Mouse (Mus musculus): Measurements from ENCODE around the gene Cmtm2b. TPM values are rescaled to one million over a fixed set of nuclear protein-coding genes. Genes with fewer than 3 reads are reported as not detected.
A peak's percentile ranks its signal among the peaks of the same experiment; 100 is the strongest.

The Cmtm2b gene
- polyA plus RNA-seq, 1 experiment: not detected

DNA sequence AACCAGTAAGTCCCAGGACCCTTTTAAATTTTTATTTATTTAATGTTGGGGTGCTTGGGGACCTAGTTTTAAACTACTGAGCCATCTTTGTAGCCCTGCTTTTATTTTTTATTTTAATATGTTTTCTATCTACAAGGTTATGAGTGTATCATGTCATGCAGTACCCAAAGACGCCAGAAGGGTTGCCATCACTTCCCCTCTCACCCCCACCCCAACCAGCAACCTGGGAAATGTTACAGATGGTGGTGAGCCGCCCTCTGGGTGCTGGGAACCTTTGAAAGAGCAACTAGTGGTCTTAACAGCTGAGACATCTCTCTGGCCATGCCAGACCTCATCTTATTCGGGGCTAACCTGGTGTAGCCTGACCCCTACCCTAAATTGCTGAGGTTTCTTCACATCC lies 15.9 kb downstream of the Cmtm2b start:
- no peak for TF ChIP-seq MYOG (IDR thresholded peaks at IDR 0.05; ENCODE audit: control insufficient read depth, extremely low read depth, insufficient read length)
- Histone ChIP-seq H3K4me3 (ENCODE audit: insufficient read depth, poor library complexity, severe bottlenecking) (no peak overlapping the region), H3ac (ENCODE audit: control insufficient read depth, insufficient read length, low read depth) (no peak overlapping the region), H3K79me3 (ENCODE audit: low read depth) (peaks cover 8% of the 10 kb centered on the region), H3K36me3 (ENCODE audit: control insufficient read depth, insufficient read depth) (peaks cover under 1% of the 10 kb centered on the region), H3K27me3 (ENCODE audit: control insufficient read depth, insufficient read depth, insufficient read length) (no peaks in the 10 kb centered on the region), H3K79me2 (ENCODE audit: control insufficient read depth, insufficient read depth) (peaks cover 19% of the 10 kb centered on the region)

DNA sequence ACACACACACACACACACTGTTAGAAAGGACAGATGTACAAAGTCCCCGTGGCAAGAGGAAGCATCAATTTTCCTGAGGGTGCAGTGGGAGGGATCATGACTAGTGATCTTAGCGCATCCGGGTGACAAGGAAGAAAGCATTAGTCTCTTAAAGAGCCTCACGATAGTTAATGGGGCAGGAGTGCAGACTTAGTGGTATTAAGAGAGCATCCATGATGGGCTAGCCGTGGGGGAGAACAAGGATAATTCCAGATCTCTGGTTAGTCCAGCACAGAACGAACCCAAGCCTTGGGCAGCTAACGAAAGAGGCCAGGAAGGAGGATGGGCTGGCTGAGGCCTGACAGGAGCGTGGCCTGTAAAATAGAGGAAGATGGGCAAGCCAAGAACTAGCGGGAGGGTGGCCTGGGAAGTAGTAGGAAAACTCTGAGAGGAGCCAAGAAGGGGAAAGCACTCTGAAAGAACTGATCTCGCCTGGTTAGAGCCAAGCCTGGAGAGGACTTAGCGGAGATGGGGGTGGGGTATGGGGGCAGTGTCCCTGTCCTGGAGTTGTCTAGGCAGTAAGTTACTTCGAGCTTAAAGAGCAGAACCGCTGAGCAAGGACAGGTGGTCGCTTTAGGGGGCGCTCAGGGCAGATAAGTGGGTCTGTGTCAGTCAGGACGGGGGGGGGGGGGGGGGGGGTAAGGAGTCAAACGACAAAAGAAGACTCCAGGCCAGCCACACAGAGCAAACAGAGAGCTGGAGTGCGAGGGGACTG lies 17.4 kb downstream of the Cmtm2b start, which contains the start of gene Cmtm3:
Gene Cmtm3 (plus strand): TSS at position 182 of the 754 bp plus-strand sequence.
- TF ChIP-seq MYOG (IDR thresholded peaks at IDR 0.05; ENCODE audit: control insufficient read depth, extremely low read depth, insufficient read length): no peak
- TF ChIP-seq CEBPB (IDR thresholded peaks at IDR 0.05; ENCODE audit: low read depth): no peak
- no peak for TF ChIP-seq MAX (IDR thresholded peaks at IDR 0.05)
- TF ChIP-seq CTCF (IDR thresholded peaks at IDR 0.05; ENCODE audit: control insufficient read depth, insufficient read depth, insufficient read length): no peak
- no peak for TF ChIP-seq MYOD1 (IDR thresholded peaks at IDR 0.05; ENCODE audit: control insufficient read depth, insufficient read length, low read depth)
- no peak for TF ChIP-seq FOSL1 (IDR thresholded peaks at IDR 0.05; ENCODE audit: insufficient read depth, low read length, poor library complexity, severe bottlenecking)
- no peak for TF ChIP-seq USF1 (IDR thresholded peaks at IDR 0.05; ENCODE audit: low read depth)
- Histone ChIP-seq H3ac (ENCODE audit: control insufficient read depth, insufficient read length, low read depth) (peak within 1 kb of the TSS; percentile 77), H3K79me3 (ENCODE audit: low read depth) (peaks cover 8% of the 10 kb centered on the region), H3K4me3 (ENCODE audit: insufficient read depth, poor library complexity, severe bottlenecking) (peak within 1 kb of the TSS; percentile 78), H3K36me3 (ENCODE audit: control insufficient read depth, insufficient read depth) (peaks cover 15% of the 10 kb centered on the region), H3K27me3 (ENCODE audit: control insufficient read depth, insufficient read depth, insufficient read length) (no peaks in the 10 kb centered on the region), H3K79me2 (ENCODE audit: control insufficient read depth, insufficient read depth) (peaks cover 19% of the 10 kb centered on the region)

DNA sequence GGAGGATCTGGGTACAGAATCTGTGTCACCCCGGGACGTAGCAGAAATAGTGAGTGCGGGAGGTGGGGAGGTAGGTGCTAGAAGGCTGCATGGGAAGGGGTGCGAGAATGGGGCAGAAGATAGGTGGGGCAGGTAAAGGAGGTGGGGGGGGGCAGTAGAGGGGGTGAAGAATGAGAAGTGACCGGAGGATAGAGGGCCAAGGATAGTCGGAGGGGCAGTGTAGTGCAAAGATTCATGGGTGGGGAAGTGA lies 17.9 kb downstream of the Cmtm2b start:
- Histone ChIP-seq H3K36me3 (ENCODE audit: control insufficient read depth, insufficient read depth) (peaks cover 20% of the 10 kb centered on the region), H3ac (ENCODE audit: control insufficient read depth, insufficient read length, low read depth) (peak overlapping the region; percentile 77), H3K79me3 (ENCODE audit: low read depth) (peaks cover 8% of the 10 kb centered on the region), H3K79me2 (ENCODE audit: control insufficient read depth, insufficient read depth) (peaks cover 19% of the 10 kb centered on the region), H3K27me3 (ENCODE audit: control insufficient read depth, insufficient read depth, insufficient read length) (no peaks in the 10 kb centered on the region), H3K4me3 (ENCODE audit: insufficient read depth, poor library complexity, severe bottlenecking) (peak overlapping the region; percentile 78)
- TF ChIP-seq FOSL1 (IDR thresholded peaks at IDR 0.05; ENCODE audit: insufficient read depth, low read length, poor library complexity, severe bottlenecking) (no peak), MYOG (IDR thresholded peaks at IDR 0.05; ENCODE audit: control insufficient read depth, extremely low read depth, insufficient read length) (no peak), MYOD1 (IDR thresholded peaks at IDR 0.05; ENCODE audit: control insufficient read depth, insufficient read length, low read depth) (no peak), MAX (IDR thresholded peaks at IDR 0.05) (no peak), USF1 (IDR thresholded peaks at IDR 0.05; ENCODE audit: low read depth) (no peak), CTCF (IDR thresholded peaks at IDR 0.05; ENCODE audit: control insufficient read depth, insufficient read depth, insufficient read length) (no peak), CEBPB (IDR thresholded peaks at IDR 0.05; ENCODE audit: low read depth) (no peak)

DNA sequence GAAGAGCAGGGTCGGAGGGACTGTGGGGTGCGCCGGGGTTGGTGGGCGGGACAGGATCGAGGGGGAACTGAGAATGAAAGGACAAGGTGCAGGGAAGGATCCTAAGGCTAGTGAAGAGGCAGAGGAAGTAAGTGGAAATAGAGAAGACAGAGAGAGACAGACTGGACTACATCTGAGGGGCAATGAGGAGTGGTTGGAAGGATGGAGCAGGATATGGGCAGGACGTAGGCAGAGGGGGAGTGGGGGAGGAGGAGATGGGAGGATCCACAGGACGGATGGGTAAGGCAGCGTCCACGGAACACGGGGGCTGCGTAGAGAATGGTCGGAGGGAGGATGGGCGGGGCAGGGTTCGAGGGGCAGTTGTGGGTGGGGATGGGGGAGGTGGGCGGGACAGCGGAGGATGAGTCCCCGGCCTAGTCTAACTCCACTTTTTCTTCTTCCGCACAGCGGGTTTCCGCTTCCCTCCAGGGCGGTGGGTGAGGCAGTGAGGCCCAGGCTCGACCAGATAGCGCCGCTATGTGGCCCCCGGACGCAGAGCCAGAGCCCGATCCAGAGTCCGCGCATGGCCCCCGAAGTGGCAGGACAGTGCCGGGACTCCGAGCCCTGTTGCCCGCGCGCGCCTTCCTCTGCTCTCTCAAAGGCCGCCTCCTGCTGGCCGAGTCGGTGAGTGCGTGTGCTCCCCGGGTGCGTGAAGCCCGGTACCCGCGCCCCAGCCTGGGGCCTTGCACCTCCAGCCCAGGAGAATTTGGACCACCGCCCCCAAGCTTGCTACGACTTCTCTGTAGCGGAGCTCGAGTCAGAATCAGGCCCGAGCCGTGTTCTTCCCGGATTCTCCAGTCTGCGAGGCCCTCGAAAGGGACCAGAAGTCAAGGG lies 18.4 kb downstream of the Cmtm2b start:
- Histone ChIP-seq H3K36me3 (ENCODE audit: control insufficient read depth, insufficient read depth) (peaks cover 26% of the 10 kb centered on the region), H3K4me3 (ENCODE audit: insufficient read depth, poor library complexity, severe bottlenecking) (peak overlapping the region; percentile 78), H3K79me2 (ENCODE audit: control insufficient read depth, insufficient read depth) (peaks cover 19% of the 10 kb centered on the region), H3K27me3 (ENCODE audit: control insufficient read depth, insufficient read depth, insufficient read length) (no peaks in the 10 kb centered on the region), H3K79me3 (ENCODE audit: low read depth) (peaks cover 8% of the 10 kb centered on the region), H3ac (ENCODE audit: control insufficient read depth, insufficient read length, low read depth) (peak overlapping the region; percentile 77)
- peak; percentile 51 for TF ChIP-seq CTCF (IDR thresholded peaks at IDR 0.05; ENCODE audit: control insufficient read depth, insufficient read depth, insufficient read length)
- no peak for TF ChIP-seq MYOG (IDR thresholded peaks at IDR 0.05; ENCODE audit: control insufficient read depth, extremely low read depth, insufficient read length)

DNA sequence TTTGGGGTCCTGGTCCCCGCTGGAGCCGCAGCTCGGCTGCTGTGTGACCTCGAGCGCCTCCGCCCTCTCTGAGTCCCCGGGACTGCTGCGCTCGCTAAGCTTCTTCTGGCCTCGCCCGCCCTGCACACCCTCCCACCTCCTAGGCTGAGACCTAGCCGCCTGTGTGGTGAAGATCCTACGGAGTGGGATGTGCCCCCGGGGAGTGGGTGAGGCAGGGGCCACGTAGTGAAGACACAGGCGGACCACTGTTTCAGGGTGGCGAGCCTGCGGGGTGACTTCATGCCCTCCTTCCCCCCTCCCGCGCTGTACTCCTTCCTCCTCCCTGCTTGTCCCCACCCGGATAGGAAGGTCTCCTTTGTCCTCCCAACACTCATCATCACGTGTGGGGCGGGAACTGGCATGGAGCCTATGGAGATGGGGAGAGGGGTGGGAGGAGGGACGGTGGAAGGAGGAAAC lies 19.1 kb downstream of the Cmtm2b start:
- peak overlapping the region; percentile 77 for H3ac ChIP-seq (ENCODE audit: control insufficient read depth, insufficient read length, low read depth)
- TF ChIP-seq CEBPB (IDR thresholded peaks at IDR 0.05; ENCODE audit: low read depth) (no peak), MYOG (IDR thresholded peaks at IDR 0.05; ENCODE audit: control insufficient read depth, extremely low read depth, insufficient read length) (no peak), USF1 (IDR thresholded peaks at IDR 0.05; ENCODE audit: low read depth) (peak; percentile 89), MAX (IDR thresholded peaks at IDR 0.05) (peak; percentile 17), FOSL1 (IDR thresholded peaks at IDR 0.05; ENCODE audit: insufficient read depth, low read length, poor library complexity, severe bottlenecking) (no peak), MYOD1 (IDR thresholded peaks at IDR 0.05; ENCODE audit: control insufficient read depth, insufficient read length, low read depth) (no peak), CTCF (IDR thresholded peaks at IDR 0.05; ENCODE audit: control insufficient read depth, insufficient read depth, insufficient read length) (no peak)
- peak overlapping the region; percentile 78 for H3K4me3 ChIP-seq (ENCODE audit: insufficient read depth, poor library complexity, severe bottlenecking)
- peaks cover 32% of the 10 kb centered on the region for H3K36me3 ChIP-seq (ENCODE audit: control insufficient read depth, insufficient read depth)
- H3K79me2 ChIP-seq (ENCODE audit: control insufficient read depth, insufficient read depth): peaks cover 19% of the 10 kb centered on the region
- H3K27me3 ChIP-seq (ENCODE audit: control insufficient read depth, insufficient read depth, insufficient read length): no peaks in the 10 kb centered on the region
- H3K79me3 ChIP-seq (ENCODE audit: low read depth): peaks cover 8% of the 10 kb centered on the region
